Mouse (Mus musculus): ENCODE data around the gene Gm20388. TPM values are rescaled to one million over a fixed set of nuclear protein-coding genes. Genes with fewer than 3 reads are reported as not detected.

Gm20388 gene
- polyA plus RNA-seq, 1 experiment from 2014 or later, result not detected

- Histone ChIP-seq H3K9ac (ENCODE audit: low read length) (no peak overlapping the region), H3K4me2 (ENCODE audit: low read length) (no peak overlapping the region), H3K9me3 (ENCODE audit: control insufficient read depth, low read length) (no peaks in the 10 kb centered on the region), H3K4me1 (ENCODE audit: control insufficient read depth in 2 of 2, insufficient read depth in 2 of 2, low read length in 2 of 2) (peaks cover 0 to 7% of the 10 kb centered on the region in 2 experiments; a peak in 2 of 4 replicates), H3K27me3 (ENCODE audit: control insufficient read depth, insufficient read depth, low read length) (no peaks in the 10 kb centered on the region), H3K36me3 (ENCODE audit: control insufficient read depth, insufficient read depth, low read length) (no peaks in the 10 kb centered on the region), H3K4me3 (ENCODE audit: control insufficient read depth in 1 of 2, insufficient read depth in 1 of 2, low read depth in 1 of 2, low read length in 2 of 2) (no peak overlapping the region), H3K27ac (replicated peaks in 1 of 2; ENCODE audit: control insufficient read depth in 1 of 2, insufficient read depth in 1 of 2, low read depth in 2 of 2, low read length in 2 of 2) (no peak overlapping the region)
- 88% methylated on average over 21 of the region's 21 CpGs for WGBS
- no peak for ATAC-seq (ENCODE audit: insufficient number of reproducible peaks, insufficient read depth, low FRiP score, low read depth)
Observed at GRCm38 (mm10) chr8:120317118-120317824, 406.6 kb downstream of the Gm20388 start.

- Histone ChIP-seq H3K4me3 (ENCODE audit: control insufficient read depth in 1 of 2, insufficient read depth in 1 of 2, low read depth in 1 of 2, low read length in 2 of 2) (no peak overlapping the region), H3K9me3 (ENCODE audit: control insufficient read depth, low read length) (no peaks in the 10 kb centered on the region), H3K27me3 (ENCODE audit: control insufficient read depth, insufficient read depth, low read length) (no peaks in the 10 kb centered on the region), H3K27ac (replicated peaks in 1 of 2; ENCODE audit: control insufficient read depth in 1 of 2, insufficient read depth in 1 of 2, low read depth in 2 of 2, low read length in 2 of 2) (no peak overlapping the region), H3K4me1 (ENCODE audit: control insufficient read depth in 2 of 2, insufficient read depth in 2 of 2, low read length in 2 of 2) (peaks cover 10 to 20% of the 10 kb centered on the region in 2 experiments), H3K9ac (ENCODE audit: low read length) (no peak overlapping the region), H3K4me2 (ENCODE audit: low read length) (no peak overlapping the region), H3K36me3 (ENCODE audit: control insufficient read depth, insufficient read depth, low read length) (no peaks in the 10 kb centered on the region)
- ATAC-seq (ENCODE audit: insufficient number of reproducible peaks, insufficient read depth, low FRiP score, low read depth), result no peak
- WGBS, result 78% methylated on average over 12 of the region's 12 CpGs
Observed at GRCm38 (mm10) chr8:120318476-120318991, 407.9 kb downstream of the Gm20388 start.

DNA sequence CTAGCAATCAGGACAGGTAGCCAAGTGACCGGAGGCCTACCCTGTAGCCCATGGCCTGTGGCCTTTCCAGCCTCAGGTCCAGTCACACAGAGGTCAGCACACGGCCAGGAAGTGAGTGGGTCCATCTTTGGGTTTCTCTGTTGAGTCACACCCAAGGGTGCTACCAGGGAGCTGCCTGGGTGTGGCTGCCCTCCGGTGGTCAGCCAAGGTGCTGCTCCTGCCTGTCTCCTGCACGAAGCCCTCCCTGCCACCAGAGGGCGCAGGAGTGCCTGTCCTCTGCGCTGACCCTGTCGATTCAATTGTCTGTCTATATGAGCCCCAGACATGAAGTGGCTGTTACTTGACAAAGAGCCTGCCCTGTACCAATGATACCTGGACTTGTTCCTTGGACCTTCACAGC, 408.8 kb downstream of the Gm20388 start:
- no peak overlapping the region for H3K4me3 ChIP-seq (ENCODE audit: control insufficient read depth in 1 of 2, insufficient read depth in 1 of 2, low read depth in 1 of 2, low read length in 2 of 2)
- WGBS, result 19% methylated on average over 7 of the region's 7 CpGs

GRCm38 (mm10) chr8:120320146-120320545, 409.5 kb downstream of the Gm20388 start:
- no peak overlapping the region for H3K9ac ChIP-seq (ENCODE audit: low read length)
- H3K9me3 ChIP-seq (ENCODE audit: control insufficient read depth, low read length), result no peaks in the 10 kb centered on the region
- ATAC-seq (ENCODE audit: insufficient number of reproducible peaks, insufficient read depth, low FRiP score, low read depth), result no peak
- no peak overlapping the region for H3K4me3 ChIP-seq (ENCODE audit: control insufficient read depth in 1 of 2, insufficient read depth in 1 of 2, low read depth in 1 of 2, low read length in 2 of 2)
- H3K27ac ChIP-seq (replicated peaks in 1 of 2; ENCODE audit: control insufficient read depth in 1 of 2, insufficient read depth in 1 of 2, low read depth in 2 of 2, low read length in 2 of 2), result no peak overlapping the region
- H3K4me2 ChIP-seq (ENCODE audit: low read length), result no peak overlapping the region
- H3K27me3 ChIP-seq (ENCODE audit: control insufficient read depth, insufficient read depth, low read length), result no peaks in the 10 kb centered on the region
- 86% methylated on average over 5 of the region's 5 CpGs for WGBS
- H3K4me1 ChIP-seq (ENCODE audit: control insufficient read depth in 2 of 2, insufficient read depth in 2 of 2, low read length in 2 of 2), result peaks cover 15 to 21% of the 10 kb centered on the region in 2 experiments
- no peaks in the 10 kb centered on the region for H3K36me3 ChIP-seq (ENCODE audit: control insufficient read depth, insufficient read depth, low read length)

More for the DNA sequence above, 408.8 kb downstream of the Gm20388 start:
- peaks cover 12 to 21% of the 10 kb centered on the region in 2 experiments for H3K4me1 ChIP-seq (ENCODE audit: control insufficient read depth in 2 of 2, insufficient read depth in 2 of 2, low read length in 2 of 2)
- ATAC-seq (ENCODE audit: insufficient number of reproducible peaks, insufficient read depth, low FRiP score, low read depth), result 0 out of 2 replicates have a peak, but pooled peaks have one; percentile 17
- no peak overlapping the region for H3K9ac ChIP-seq (ENCODE audit: low read length)
- H3K27ac ChIP-seq (replicated peaks in 1 of 2; ENCODE audit: control insufficient read depth in 1 of 2, insufficient read depth in 1 of 2, low read depth in 2 of 2, low read length in 2 of 2), result no peak overlapping the region
- no peak overlapping the region for H3K4me2 ChIP-seq (ENCODE audit: low read length)
- H3K36me3 ChIP-seq (ENCODE audit: control insufficient read depth, insufficient read depth, low read length), result no peaks in the 10 kb centered on the region
- H3K27me3 ChIP-seq (ENCODE audit: control insufficient read depth, insufficient read depth, low read length), result no peaks in the 10 kb centered on the region
- H3K9me3 ChIP-seq (ENCODE audit: control insufficient read depth, low read length), result no peaks in the 10 kb centered on the region

- 58% methylated on average over 6 of the region's 6 CpGs for WGBS
- ATAC-seq (ENCODE audit: insufficient number of reproducible peaks, insufficient read depth, low FRiP score, low read depth), result no peak
- Histone ChIP-seq H3K9me3 (ENCODE audit: control insufficient read depth, low read length) (no peaks in the 10 kb centered on the region), H3K9ac (ENCODE audit: low read length) (no peak overlapping the region), H3K4me1 (ENCODE audit: control insufficient read depth in 2 of 2, insufficient read depth in 2 of 2, low read length in 2 of 2) (peaks cover 15 to 21% of the 10 kb centered on the region in 2 experiments), H3K4me3 (ENCODE audit: control insufficient read depth in 1 of 2, insufficient read depth in 1 of 2, low read depth in 1 of 2, low read length in 2 of 2) (no peak overlapping the region), H3K4me2 (ENCODE audit: low read length) (no peak overlapping the region), H3K36me3 (ENCODE audit: control insufficient read depth, insufficient read depth, low read length) (no peaks in the 10 kb centered on the region), H3K27me3 (ENCODE audit: control insufficient read depth, insufficient read depth, low read length) (no peaks in the 10 kb centered on the region), H3K27ac (replicated peaks in 1 of 2; ENCODE audit: control insufficient read depth in 1 of 2, insufficient read depth in 1 of 2, low read depth in 2 of 2, low read length in 2 of 2) (no peak overlapping the region)
Observed at GRCm38 (mm10) chr8:120321724-120322123, 411.1 kb downstream of the Gm20388 start.

- WGBS, result 6% methylated on average over 20 of the region's 20 CpGs
- Histone ChIP-seq H3K9me3 (ENCODE audit: control insufficient read depth, low read length) (no peaks in the 10 kb centered on the region), H3K9ac (ENCODE audit: low read length) (peak overlapping the region; percentile 7), H3K27me3 (ENCODE audit: control insufficient read depth, insufficient read depth, low read length) (no peaks in the 10 kb centered on the region), H3K4me2 (ENCODE audit: low read length) (peak overlapping the region; percentile 20; the same call in 1 of the 2 replicates), H3K4me1 (ENCODE audit: control insufficient read depth in 2 of 2, insufficient read depth in 2 of 2, low read length in 2 of 2) (peaks cover 15 to 21% of the 10 kb centered on the region in 2 experiments), H3K36me3 (ENCODE audit: control insufficient read depth, insufficient read depth, low read length) (no peaks in the 10 kb centered on the region), H3K4me3 (ENCODE audit: control insufficient read depth in 1 of 2, insufficient read depth in 1 of 2, low read depth in 1 of 2, low read length in 2 of 2) (no peak overlapping the region), H3K27ac (replicated peaks in 1 of 2; ENCODE audit: control insufficient read depth in 1 of 2, insufficient read depth in 1 of 2, low read depth in 2 of 2, low read length in 2 of 2) (peak overlapping the region in 1 of 2 experiments; percentile 55; a peak in 1 of 4 replicates)
- peak; percentile 28; the same call in 1 of the 2 replicates for ATAC-seq (ENCODE audit: insufficient number of reproducible peaks, insufficient read depth, low FRiP score, low read depth)
Observed at GRCm38 (mm10) chr8:120322956-120323448, 412.4 kb downstream of the Gm20388 start.

DNA sequence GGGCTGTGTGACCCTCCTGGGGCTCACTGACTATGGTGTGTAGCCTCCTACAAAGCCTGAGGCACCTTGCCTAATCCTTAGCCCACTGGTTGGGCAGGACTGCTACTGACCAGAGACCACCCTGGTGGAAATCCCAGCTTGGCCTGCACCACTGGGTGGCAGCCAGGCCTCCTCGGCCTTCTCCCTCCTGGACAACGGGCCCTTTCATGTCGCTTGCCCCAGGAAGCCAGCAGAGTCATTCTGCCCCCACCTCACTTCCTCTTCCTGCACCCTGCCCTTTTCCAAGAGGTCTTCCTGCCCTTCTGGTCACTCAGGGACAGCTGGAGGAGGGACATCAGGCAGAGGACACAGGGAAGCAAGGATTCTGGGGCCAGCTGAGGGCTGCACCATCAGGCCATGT, 413.9 kb downstream of the Gm20388 start:
- H3K4me3 ChIP-seq (ENCODE audit: control insufficient read depth in 1 of 2, insufficient read depth in 1 of 2, low read depth in 1 of 2, low read length in 2 of 2), result no peak overlapping the region
- H3K9me3 ChIP-seq (ENCODE audit: control insufficient read depth, low read length), result no peaks in the 10 kb centered on the region
- no peak overlapping the region for H3K4me2 ChIP-seq (ENCODE audit: low read length)
- peaks cover 15 to 18% of the 10 kb centered on the region in 2 experiments for H3K4me1 ChIP-seq (ENCODE audit: control insufficient read depth in 2 of 2, insufficient read depth in 2 of 2, low read length in 2 of 2)
- H3K27me3 ChIP-seq (ENCODE audit: control insufficient read depth, insufficient read depth, low read length), result no peaks in the 10 kb centered on the region
- no peak for ATAC-seq (ENCODE audit: insufficient number of reproducible peaks, insufficient read depth, low FRiP score, low read depth)
- WGBS, result 47% methylated on average over 3 of the region's 3 CpGs
- no peaks in the 10 kb centered on the region for H3K36me3 ChIP-seq (ENCODE audit: control insufficient read depth, insufficient read depth, low read length)
- H3K9ac ChIP-seq (ENCODE audit: low read length), result no peak overlapping the region
- no peak overlapping the region for H3K27ac ChIP-seq (replicated peaks in 1 of 2; ENCODE audit: control insufficient read depth in 1 of 2, insufficient read depth in 1 of 2, low read depth in 2 of 2, low read length in 2 of 2)

Data from heart, embryonic 14.5 days (tissue).